Mouse (Mus musculus) naive thymus-derived CD4-positive, alpha-beta T cell, adult 2 months (primary cell): ENCODE results near the gene Nmral1.

Experiments used
- DNase-seq: peaks from one replicate; pipeline ENCODE4 v3.0.0-alpha.2; 2011; ENCODE audit warnings: low read depth

The Nmral1 gene

DNA sequence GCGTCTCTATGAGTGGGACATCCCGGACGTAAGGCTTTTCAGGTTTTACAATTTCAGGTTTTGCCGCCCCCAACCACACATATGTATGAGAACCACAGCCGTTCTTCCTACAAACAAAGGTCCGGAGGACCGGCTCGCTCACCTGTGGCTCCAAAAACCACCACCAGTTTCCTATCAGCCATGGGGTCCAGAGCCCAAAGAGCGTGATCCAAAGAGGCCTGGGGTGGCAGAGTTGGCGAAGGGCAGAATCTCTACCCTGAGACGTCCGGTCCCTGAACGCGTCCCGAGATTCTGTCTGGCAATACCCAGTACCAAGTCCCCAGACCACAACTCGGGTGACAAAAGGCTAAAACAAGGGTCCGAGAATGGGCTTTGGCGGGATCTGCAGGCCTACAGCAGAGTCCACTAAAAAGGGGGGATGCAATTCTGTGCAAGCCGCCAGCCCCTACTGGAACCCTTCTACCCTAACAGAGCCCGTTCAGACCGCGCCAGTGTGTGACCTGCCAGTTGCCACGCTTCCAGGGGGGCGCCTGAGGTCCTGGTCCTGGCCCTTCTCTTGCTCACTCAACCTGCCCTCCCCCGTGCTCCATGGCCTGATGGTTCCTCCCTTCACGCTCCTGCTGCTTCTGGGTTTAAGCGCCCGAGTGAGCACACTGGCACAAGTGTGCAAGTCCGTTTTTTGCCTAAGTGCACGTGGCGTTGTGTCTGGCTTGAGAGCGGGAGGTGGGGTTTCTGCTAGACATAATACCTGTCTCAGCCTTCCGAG is at the start of gene Nmral1:
TSS of gene Nmral1 (minus strand) at position 604 of the 766 bp plus-strand sequence.
- peak; percentile 62 for DNase-seq

GRCm38 (mm10) chr16:4768719-4769118 is 49.6 kb upstream of the Nmral1 start:
- DNase-seq, result no peak

DNA sequence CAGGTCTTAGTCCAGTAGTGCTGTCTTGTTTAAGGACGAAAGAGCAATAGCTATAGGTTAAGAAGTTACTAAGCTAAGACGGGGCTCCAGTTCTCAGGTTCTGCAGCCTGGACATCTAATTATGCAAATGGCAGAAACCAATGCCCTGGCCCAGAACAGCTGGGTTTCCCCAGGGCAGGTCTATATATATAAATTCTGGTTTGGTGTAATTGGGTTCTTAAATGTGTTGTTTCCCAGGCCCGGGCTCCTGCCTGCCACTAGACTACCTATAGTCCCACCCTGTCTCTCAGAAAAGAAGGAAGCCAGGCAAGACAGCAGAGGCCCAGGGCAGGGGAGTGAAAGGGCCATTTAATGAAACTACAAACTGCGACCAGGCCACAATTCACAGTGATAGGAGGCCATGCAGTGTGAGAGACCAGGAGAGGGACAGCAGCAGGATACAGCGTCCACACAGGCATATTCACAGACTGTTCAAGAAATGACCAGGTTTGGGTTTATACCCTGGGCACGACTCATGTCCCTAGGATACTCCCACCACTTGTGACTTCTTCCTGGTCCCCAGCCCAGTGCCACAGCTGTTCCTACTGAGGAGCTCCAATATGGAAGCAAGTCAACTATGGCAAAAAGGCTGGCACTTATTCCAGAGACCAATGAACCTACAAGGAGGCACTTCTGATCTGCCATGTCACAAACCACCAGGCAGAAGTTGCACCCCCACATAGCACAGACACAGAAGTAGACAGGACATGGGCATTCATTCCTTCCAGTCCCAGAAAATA is 48.0 kb upstream of the Nmral1 start:
- DNase-seq, result no peak

DNA sequence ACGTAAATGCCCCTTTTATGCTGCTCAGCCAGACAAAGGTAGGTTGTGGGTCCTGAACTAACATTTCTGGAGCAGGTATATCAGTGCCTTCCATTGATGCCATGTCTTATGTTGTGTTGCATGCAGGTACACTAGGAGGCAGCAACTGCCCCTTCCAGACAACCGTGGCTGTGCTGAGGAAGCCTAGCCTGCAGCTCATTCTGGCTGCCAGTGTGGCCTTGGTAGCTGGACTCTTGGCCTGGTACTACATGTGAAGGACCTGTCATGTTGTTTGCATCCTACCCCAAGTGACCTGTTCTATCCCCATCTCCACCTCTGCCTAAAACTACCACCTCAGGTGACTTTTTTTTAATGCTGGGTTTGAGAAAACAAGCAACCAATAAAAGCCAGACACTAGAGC is 46.7 kb upstream of the Nmral1 start:
- DNase-seq, result no peak

GRCm38 (mm10) chr16:4763276-4763675 is 44.1 kb upstream of the Nmral1 start:
- peak; percentile 70 for DNase-seq

GRCm38 (mm10) chr16:4762437-4762836 is 43.3 kb upstream of the Nmral1 start:
- DNase-seq, result no peak

DNA sequence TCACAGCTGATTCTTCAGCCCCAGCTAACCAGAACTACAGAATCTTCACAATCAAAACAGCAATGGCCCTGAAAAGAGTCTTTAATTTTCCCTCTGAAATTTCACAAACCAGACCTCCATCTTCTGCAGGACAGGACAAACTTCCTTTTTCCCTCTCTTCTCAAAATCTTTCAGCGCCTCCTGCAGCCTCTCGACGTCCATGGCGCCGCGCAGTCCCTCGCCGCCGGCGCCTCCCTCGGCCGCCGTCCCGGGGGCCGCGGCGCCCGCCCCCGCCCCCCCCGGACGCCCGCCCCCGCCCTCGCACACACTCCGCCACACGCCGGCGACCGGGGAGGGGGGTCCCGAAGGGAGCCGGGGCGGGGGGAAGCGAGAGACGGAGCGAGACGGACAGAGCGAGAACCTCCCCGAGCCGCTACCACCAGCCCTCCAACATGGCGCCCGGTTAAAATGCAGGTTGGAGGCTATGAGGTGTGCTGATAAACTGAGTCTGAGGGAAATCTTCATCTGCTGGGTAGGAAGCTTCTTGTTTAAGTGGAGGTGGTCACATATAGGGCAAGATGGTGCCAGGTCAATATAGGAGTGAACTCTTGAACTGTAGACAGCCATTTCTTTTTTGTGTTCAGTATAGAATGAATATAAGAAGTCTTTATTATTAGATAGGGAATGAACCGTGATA is 37.6 kb upstream of the Nmral1 start:
- DNase-seq, result peak; percentile 50

DNA sequence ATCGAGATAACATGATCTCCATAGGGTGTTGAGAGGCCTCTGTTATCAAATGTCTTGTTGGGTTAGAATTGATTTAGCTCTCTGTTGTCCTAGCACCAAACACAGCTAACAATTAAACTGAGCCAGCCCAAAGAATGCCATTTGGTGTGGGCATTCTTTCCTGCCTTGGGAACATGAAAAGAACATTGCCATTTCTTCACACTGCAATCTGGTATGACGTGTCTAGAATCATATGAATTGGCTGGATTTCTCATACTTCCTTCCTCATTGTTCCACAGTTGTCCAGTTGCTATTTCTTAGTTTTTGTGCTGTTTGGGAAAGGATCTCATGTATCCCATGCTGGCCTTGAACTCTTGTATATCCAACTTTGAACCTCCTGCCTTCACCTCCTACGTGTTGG is 34.9 kb upstream of the Nmral1 start:
- DNase-seq, result no peak

DNA sequence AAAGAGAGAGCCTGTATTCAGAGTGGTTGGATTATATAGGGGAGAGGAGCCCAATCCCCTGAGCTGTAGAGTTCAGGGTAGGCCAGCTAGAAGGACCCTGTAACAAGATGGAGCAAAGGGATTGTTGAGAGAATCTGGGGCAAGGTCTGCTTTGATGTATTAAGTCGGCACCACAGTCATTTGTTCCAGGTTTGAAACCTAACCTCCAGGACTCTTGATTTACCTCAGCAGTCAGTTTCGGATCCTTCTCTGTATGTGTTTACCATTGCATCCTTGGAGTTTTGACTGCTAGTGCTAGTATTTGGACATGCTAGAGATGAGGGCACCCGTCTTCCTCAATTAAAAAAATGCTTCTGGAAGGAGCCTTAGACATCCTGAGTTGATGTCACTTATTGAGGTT is 33.0 kb upstream of the Nmral1 start:
- no peak for DNase-seq

GRCm38 (mm10) chr16:4742186-4742585 is 23.0 kb upstream of the Nmral1 start:
- DNase-seq, result no peak

GRCm38 (mm10) chr16:4739994-4740393 is 20.8 kb upstream of the Nmral1 start:
- no peak for DNase-seq

- DNase-seq, result no peak
Observed at GRCm38 (mm10) chr16:4736262-4736661, 17.1 kb upstream of the Nmral1 start.

DNA sequence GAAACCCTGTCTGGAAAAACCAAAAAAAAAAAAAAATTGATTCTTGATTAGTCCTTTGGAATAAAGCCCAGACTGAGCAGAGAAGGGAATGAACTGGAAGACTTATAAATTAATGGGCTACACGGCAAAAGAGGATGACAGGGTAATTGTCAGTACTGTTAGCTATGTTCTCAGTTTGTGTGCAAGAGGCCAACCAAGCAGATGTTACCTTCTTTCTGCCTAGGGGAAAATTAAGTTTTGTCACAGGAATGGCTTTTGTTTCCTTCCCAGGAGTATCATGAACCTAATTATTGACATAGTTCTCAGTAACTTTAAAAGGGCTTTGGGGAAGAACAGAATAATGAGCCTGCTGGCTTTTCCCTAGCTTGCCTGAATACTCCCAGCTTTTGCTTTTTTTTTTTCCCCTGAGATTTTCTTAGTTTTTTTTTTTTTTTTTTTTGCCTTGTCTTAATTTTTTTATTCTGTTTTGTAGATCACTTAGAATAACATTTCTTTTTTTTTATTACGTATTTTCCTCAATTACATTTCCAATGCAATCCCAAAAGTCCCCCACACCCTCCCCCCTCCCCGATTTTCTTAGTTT is 11.7 kb upstream of the Nmral1 start:
- no peak for DNase-seq

DNA sequence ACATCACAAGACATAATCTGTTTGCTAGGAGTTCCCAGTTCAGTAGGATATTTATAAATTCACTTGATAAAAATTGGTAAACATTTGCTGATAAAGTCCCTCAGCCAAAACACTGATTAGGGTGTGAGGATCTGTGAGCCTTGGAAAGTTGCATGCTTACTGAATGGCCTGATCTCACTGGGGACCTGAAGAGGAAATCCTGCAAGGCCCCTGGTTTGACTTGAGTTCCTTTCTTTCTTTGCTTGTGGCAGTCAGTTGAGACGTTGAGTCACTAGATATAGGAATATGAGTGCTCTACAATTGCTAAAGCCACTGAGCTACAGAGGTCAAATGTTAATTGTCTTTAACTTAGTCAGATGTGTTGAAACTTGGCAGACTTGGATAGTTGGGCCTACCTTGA is 8.8 kb upstream of the Nmral1 start:
- no peak for DNase-seq

DNA sequence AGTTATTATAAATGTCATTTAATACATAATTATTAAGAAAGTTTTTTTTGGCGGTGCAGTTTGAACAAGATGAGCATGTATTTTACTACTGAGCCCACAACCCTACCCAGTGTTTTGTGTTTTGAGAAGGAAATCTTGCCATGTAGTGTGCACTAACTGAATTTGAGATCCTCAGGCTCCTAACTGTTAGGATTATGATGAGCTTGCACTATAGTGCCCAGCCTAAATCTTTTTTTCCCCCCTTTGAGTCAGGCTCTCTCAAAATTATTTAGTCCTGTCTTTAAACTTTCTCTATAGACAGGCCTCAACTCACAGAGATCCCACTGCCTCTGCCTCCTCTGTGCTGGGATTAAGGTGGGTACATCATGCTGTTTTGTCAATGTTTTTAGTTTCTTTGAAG is 8.4 kb upstream of the Nmral1 start:
- no peak for DNase-seq

DNA sequence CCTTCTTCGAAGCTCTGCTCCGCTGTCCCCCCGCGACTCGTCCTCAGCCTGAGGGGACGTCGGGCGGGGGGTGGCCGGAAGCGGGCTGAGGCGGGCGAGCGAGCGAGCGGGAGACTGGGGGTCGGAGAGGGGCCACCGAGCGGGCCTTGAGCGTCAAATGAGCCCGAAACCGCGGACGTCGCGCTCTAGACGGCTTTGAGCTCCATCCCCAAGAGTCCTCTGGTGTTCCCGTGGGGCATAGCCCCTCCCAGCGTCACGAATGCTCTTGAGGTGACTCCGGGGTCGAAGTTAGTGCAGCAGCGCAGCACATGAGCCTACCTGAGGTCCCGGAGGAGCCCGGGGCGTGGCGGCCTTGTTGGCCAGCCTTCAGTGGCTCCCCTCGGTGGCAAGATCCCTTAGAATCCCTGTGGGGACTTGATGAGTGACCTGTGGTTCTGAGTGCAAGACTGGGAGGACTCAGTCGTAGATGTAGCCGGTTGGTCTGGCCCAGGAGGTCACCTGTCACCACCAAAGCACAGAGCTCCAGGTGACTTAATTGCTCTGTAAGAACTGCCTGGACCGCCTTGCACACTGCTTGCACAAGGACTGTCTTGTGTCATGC is 7.5 kb upstream of the Nmral1 start:
- DNase-seq, result no peak

DNA sequence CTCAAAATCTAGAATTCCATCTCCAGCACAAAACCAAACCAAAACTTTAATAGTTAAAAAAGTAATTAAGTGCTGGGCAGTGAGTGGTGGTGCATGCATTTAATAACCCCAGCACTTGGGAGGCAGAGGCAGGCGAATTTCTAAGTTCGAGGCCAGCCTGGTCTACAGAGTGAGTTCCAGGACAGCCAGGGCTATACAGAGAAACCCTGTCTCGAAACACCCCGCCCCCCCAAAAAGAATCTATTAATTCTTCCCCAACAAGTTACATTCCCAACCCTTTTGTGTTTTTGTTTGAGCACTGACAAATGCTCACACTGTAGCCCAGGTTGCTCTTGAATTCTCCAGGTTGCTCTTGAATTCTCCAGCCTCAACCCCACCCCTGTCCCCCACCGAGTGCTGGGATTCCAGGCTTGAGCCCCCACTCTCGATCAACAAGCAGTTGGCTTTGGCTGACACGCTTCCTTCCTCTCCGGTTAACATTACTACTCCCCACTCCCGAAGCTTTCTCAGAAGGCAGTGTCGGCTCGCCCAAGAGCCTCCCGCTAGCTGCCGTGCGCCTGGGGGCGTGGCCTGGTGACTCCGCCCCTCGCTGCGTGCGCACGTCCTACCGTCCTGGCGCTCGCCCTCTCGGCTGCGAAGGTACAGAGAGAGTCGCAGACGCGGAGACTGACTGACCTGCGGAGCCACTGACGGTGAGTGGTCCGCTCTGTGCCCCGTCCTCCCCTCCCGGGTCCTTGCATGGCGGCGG is 6.8 kb upstream of the Nmral1 start, which contains the start of gene Hmox2:
TSS of gene Hmox2 (plus strand) at position 582 of the 748 bp plus-strand sequence.
- peak; percentile 96 for DNase-seq

DNA sequence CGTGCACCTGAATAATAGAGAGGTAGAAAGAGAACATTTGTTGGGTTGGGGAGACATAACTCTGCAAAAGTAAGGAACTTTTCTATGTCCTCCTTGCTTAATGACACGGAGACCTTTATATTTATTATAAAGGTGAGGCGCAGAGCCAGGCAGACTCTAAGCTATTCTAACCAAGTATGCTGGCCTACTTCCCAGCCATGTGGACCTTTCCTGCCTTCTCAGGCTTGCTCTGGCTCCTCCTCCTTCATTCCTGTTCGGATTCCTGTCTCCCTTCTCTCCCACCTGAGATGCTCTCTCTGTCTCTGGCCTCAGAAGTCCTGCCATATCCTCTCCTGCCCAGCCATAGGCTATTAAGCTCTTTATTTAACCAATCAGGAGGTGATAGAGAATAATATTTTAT is 6.1 kb upstream of the Nmral1 start:
- DNase-seq, result no peak

DNA sequence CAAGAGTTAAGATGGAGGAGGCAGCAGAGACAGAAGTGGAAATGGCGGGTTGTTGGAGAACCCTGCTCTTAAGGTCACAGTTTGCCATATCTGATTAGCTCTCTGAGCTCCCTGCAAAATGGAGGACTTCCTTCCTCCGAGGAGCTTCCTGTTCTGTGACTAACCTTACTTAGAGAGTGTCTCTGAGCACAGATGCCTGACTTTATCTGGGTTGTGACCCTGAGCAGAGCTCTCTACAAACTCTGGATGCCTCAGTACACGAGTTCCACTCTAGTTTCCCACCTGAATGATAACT is 3.7 kb upstream of the Nmral1 start:
- peak; percentile 47 for DNase-seq

GRCm38 (mm10) chr16:4722128-4722914 is 3.2 kb upstream of the Nmral1 start:
- DNase-seq, result peak; percentile 53

DNA sequence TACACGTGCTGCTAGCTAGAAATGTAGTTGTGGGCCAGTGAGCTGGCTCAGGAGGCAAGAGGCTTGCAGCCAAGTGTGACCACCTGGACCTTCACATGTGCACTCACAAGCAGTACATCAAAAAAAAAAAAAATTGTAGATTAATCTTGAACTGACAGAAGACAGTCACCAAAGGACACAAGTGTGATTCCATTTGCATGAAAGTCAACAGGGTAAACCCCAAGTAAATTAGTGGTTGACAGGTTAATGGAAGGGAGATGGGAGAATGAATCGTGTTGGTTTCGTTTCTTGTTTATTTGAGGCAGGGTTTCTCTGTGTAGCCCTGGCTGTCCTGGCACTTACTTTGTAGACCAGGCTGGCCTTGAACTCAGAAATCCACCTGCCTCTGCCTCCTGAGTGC is 1.3 kb downstream of the Nmral1 start:
- DNase-seq, result no peak
